Mouse (Mus musculus): Measurements from ENCODE around the gene Qdpr.

DNA sequence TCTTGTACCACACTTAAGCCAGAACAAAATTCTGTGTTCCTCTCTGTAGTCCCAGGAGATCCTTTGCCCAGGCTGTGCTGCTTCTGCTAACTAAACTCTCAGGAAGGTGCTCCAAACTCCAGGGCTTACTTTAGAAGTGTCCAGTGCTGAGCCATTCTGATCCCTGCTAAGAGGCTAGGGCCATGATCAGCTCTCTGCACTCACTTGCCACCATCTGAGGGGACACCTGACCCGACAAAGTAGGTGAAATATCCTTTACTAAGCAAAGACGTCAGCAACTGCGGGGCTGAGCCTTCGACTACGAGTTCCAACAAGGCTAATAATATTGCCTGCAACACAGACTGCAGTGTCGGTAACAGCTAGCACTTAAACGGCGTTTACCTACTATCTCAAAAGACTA is 830 bp downstream of the Qdpr start:
- TF ChIP-seq CTCF (conservative IDR thresholded peaks at IDR 0.05; ENCODE audit: low read length), result no peak
- no peak for TF ChIP-seq NANOG (IDR thresholded peaks at IDR 0.05; ENCODE audit: borderline replicate concordance, low read length)

Data from E14TG2a.4 (cell line).